Mouse (Mus musculus) ZHBTc4 (cell line): ENCODE measurements around the gene Nadk2.

ENCODE experiments used
- DNase-seq: peaks from one replicate; pipeline ENCODE4 v3.0.0-alpha.2; 2011; ENCODE audit warnings: low read depth, low spot score

The Nadk2 gene

DNA sequence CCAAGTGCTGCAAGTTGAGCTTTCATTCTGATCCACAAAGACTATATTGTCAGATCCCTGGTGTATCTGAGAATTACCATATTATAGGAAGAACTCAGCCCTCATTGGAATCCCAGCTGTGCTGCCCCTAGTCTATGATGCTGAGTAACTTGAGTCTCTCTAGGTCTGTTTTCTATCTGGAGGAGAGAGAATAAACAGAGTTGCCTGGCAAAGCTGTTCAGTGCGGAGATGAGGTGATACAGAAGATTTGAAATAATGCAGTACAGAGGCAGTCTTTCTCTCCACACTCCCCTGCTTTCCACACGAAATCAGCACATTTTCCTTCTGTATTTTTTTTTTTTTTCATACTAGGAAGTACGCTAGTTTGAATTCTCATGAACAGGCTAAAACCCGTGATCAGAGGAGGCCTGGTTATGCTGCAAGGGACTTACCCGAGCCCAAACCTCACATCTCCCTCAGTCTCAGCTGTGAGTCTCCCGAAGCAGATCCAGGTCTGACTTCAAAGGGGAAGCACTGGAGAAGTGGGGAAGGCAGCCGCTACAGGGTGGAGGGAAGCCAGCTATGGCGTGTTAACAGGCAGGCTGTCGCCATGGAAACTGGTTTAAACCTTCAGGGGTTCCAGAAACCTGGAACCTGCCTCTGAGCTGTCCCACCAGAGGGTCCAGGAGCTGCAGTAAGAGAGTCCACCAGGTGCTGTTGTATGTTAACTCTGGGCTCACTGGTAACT lies 59.9 kb downstream of the Nadk2 start:
- DNase-seq = peak; percentile 28

DNA sequence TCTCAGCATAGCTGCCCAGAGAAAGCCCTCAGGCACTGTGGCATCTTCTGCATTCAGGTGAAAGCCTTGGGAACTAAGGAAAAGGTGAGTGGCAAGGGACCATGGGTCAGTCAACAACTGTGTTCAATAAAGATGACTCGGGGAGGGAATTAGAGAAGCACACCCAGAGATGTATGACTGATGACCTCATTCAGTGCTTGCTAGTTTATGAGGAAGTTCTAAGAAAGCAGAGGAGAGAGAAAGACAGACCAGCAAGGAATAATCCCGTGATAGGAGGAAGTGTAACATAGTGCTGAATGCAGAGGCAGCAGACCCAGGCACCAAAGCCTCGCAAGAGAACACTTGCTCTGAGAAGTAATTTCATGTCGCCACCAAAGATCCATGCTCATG lies 60.4 kb downstream of the Nadk2 start:
- DNase-seq = no peak

- peak; percentile 25 for DNase-seq
Observed at GRCm38 (mm10) chr15:9132693-9133443, 61.8 kb downstream of the Nadk2 start.

DNA sequence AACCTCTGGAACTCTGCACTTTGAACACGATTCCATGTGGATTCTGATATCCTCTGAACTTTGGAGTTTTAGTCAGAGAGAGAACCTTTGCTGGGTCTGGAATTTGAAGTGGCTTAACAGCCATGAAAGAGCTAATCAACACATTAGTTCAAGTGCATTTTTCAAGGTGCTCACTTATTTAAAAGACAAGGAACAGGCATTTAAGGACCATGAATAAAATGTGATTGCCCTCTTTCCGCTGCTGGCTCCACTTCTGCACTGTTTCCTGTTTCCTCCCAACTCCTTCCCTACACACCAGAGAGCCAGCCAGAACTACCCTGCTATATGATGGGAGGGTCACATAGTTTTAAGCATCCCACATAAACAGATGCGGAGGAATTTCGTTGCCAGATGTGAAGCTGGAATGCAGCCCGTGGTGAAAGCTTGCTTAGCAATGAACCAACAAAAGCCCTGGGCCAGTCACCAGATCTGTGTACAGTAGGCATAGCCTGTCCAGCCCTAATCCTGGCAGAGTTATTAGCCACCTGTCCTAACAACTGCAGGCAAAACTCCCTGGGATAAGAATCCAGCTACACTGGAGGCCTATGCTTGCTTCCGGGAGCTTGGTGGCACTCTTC lies 63.9 kb downstream of the Nadk2 start:
- peak; percentile 90 for DNase-seq

GRCm38 (mm10) chr15:9139447-9139846 lies 68.4 kb downstream of the Nadk2 start:
- no peak for DNase-seq

- peak; percentile 99 for DNase-seq
Observed at GRCm38 (mm10) chr15:9140252-9140680, 69.2 kb downstream of the Nadk2 start, which contains the start of gene Lmbrd2. Gene Lmbrd2, plus strand, starts transcription at chr15:9140550.

DNA sequence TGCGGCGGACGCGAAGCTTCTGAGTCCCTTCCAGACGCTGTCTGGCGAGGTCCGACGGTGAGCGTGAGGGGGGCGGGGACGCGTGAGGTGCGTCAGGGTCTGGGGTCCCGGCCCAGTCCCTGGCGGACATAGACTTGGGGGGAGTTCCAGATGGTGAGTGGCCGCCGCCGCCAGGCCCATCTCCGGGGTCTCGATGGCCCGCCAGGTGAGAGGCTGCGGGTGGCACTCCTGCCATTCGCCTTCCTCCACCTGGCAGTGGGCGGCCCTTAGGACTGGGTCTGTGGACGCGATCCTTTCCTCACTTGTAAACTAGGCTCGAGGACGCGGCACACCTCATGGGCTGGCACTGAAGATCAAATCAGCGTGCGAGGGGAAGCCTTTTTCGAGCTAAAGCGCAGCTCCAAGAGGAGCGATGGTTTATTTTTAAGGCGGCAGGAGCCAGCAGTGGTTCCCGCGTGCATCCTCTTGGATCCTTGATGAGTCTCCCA lies 69.7 kb downstream of the Nadk2 start:
- peak; percentile 81 for DNase-seq

DNA sequence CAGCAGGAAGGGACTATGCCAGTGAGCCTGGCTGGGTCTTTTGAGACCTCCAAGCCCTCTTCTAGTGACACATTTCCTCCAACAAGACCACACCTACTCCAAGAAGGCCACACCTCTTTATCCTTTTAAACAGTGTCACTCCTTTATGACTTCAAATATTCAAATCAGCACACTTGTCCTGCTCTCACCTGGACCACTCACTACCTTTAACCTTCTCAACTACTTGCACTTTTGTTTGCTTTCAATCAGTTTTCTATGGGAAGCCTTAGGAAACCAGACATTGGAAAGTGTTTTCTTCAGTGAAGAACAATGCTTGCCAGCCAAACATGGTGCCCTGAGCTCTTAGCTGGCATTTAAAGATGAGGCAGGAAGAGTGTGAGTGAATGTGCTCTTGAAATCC lies 84.3 kb downstream of the Nadk2 start, which contains the start of gene Skp2:
Gene Skp2 (minus strand): TSS at position 101 of the 400 bp plus-strand sequence.
- no peak for DNase-seq
